Mouse (Mus musculus) cerebellum, postnatal 36 days (tissue): ENCODE data around the gene Lhfpl3.

Experiments
- DNase-seq, 2 experiments: peaks; one replicate each; pipeline ENCODE4 v3.0.0; 2021 to 2022; ENCODE audit warnings: mixed read lengths in 2 of 2

Gene Lhfpl3

GRCm38 (mm10) chr5:23154439-23154838 lies 408.6 kb downstream of the Lhfpl3 start:
- no peak for DNase-seq

GRCm38 (mm10) chr5:23165947-23166350 lies 420.1 kb downstream of the Lhfpl3 start:
- no peak for DNase-seq

- no peak for DNase-seq
Observed at GRCm38 (mm10) chr5:23166658-23167057, 420.8 kb downstream of the Lhfpl3 start.

GRCm38 (mm10) chr5:23189633-23190032 lies 443.8 kb downstream of the Lhfpl3 start:
- DNase-seq: no peak

GRCm38 (mm10) chr5:23196879-23197278 lies 451.0 kb downstream of the Lhfpl3 start:
- no peak for DNase-seq

- no peak for DNase-seq
Observed at GRCm38 (mm10) chr5:23213086-23213485, 467.2 kb downstream of the Lhfpl3 start.

- DNase-seq: no peak
Observed at GRCm38 (mm10) chr5:23214646-23215045, 468.8 kb downstream of the Lhfpl3 start.

GRCm38 (mm10) chr5:23219655-23220054 lies 473.8 kb downstream of the Lhfpl3 start:
- DNase-seq: no peak

GRCm38 (mm10) chr5:23224759-23225536 lies 479.1 kb downstream of the Lhfpl3 start:
- DNase-seq: peak; percentile 38 to 71

- no peak for DNase-seq
Observed at GRCm38 (mm10) chr5:23225621-23226020, 479.8 kb downstream of the Lhfpl3 start.

- no peak for DNase-seq
Observed at GRCm38 (mm10) chr5:23226753-23227152, 480.9 kb downstream of the Lhfpl3 start.

GRCm38 (mm10) chr5:23246974-23247373 lies 501.1 kb downstream of the Lhfpl3 start:
- peak; percentile 29 to 30 for DNase-seq

- DNase-seq: no peak
Observed at GRCm38 (mm10) chr5:23247784-23248183, 501.9 kb downstream of the Lhfpl3 start.

GRCm38 (mm10) chr5:23248303-23248702 lies 502.4 kb downstream of the Lhfpl3 start:
- no peak for DNase-seq

- no peak for DNase-seq
Observed at GRCm38 (mm10) chr5:23249896-23250875, 504.3 kb downstream of the Lhfpl3 start.

GRCm38 (mm10) chr5:23251462-23252224 lies 505.8 kb downstream of the Lhfpl3 start:
- DNase-seq: peak; percentile 13 to 37

- DNase-seq: no peak
Observed at GRCm38 (mm10) chr5:23255816-23256418, 510.1 kb downstream of the Lhfpl3 start.

- no peak for DNase-seq
Observed at GRCm38 (mm10) chr5:23273309-23273708, 527.5 kb downstream of the Lhfpl3 start.

GRCm38 (mm10) chr5:23279364-23279763 lies 533.5 kb downstream of the Lhfpl3 start:
- DNase-seq: no peak

GRCm38 (mm10) chr5:23284884-23285283 lies 539.0 kb downstream of the Lhfpl3 start:
- no peak for DNase-seq

GRCm38 (mm10) chr5:23289149-23289548 lies 543.3 kb downstream of the Lhfpl3 start:
- no peak for DNase-seq
